Mouse (Mus musculus) bone marrow macrophage, adult 2 months (primary cell): ENCODE measurements around the gene Cebpa. TPM values are rescaled to one million over a fixed set of nuclear protein-coding genes. Genes with fewer than 3 reads are reported as not detected.

Source experiments
- H3K27ac ChIP-seq: 2 replicates; pipeline ENCODE4 v1.5.1; 2012; ENCODE audit warnings: low read depth, low read length; ENCODE audit not compliant: insufficient read depth
- H3K4me1 ChIP-seq: 2 replicates; pipeline ENCODE4 v1.6.1; 2012; ENCODE audit warnings: low read length; ENCODE audit not compliant: control insufficient read depth, insufficient read depth
- H3K4me3 ChIP-seq: 2 replicates; pipeline ENCODE4 v1.5.1; 2012; ENCODE audit warnings: mild to moderate bottlenecking, low read length, moderate library complexity; ENCODE audit not compliant: insufficient read depth
- CTCF ChIP-seq: IDR thresholded peaks from 2 replicates; pipeline ENCODE4 v1.5.1; 2012; ENCODE audit warnings: low read depth, mild to moderate bottlenecking, low read length, moderate library complexity
- POLR2A ChIP-seq: IDR thresholded peaks from 2 replicates; pipeline ENCODE4 v1.6.1; 2012; ENCODE audit warnings: mild to moderate bottlenecking, low read depth, low read length, borderline replicate concordance
- polyA plus RNA-seq: library from polyadenylated mRNA; stranded (reverse); fragments of >200 nt; gene quantifications from 2 replicates; pipeline ENCODE4 v1.2.4, GENCODE M21; 2012; ENCODE audit not compliant: missing spikeins, insufficient read depth, insufficient read length

Cebpa gene
- polyA plus RNA-seq, 1 experiment, result 78.9 TPM

DNA sequence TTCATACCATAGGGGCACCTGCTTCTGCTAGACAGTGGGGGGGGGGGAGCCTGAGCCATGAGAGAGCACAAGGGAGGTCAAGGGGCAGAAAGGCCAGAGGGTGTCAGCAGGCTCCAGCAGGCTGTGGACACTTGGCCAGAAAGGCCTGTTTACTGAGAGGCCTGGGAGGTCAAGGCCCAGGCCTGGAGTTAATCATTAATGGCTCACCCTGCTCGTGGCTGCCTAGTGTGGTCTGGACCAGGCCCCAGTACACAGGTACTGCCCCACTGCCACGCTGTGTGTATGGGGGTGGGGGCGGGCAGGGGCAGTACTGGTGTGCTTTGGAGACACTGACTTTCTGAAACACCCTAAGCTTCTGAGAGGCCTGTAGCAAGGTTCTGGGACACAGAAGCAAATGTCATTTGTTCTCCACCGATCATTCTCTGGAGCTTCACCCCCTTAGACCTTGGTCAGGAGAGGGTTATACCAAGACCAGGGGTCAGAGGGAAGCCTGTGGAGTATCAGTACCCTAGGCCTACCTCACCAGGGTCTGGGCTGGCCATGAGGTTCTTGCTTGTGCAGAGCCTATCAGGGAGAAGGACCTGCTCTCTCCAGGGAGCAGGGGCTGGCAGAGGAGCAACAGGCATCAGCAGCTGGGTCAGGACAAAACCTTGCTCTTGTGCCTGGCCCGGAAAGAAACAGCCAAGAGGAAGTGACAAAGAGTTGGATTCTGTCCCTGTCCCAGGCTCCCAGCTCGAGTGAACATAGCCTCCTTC, 24.9 kb downstream of the Cebpa start:
- Histone ChIP-seq H3K27ac (no peak overlapping the region), H3K4me3 (no peak overlapping the region), H3K4me1 (peaks cover 17% of the 10 kb centered on the region)
- no peak for TF ChIP-seq CTCF
- no peak for TF ChIP-seq POLR2A

DNA sequence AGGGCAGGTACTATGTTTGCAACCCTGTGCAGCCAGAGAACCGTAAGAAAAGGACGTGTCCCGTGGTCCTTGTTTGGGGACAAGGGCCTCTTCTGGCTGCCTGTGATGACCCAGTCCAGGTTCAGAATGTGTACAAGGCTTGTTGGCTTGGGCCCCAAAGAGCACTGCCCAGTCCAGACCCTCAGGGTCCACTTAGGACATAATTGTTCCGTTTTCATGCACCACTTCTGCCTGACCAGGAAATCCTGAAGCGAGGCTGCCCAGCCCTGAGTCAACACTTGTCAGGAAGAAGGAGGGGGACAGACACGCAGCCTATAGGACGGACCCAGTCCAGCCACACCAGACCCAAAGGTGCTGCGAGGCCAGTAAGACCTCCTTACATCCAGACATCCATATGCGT, 26.0 kb downstream of the Cebpa start:
- H3K4me1 ChIP-seq, result peaks cover 13% of the 10 kb centered on the region
- no peak overlapping the region for H3K4me3 ChIP-seq
- TF ChIP-seq CTCF (no peak), POLR2A (no peak)
- no peak overlapping the region for H3K27ac ChIP-seq

DNA sequence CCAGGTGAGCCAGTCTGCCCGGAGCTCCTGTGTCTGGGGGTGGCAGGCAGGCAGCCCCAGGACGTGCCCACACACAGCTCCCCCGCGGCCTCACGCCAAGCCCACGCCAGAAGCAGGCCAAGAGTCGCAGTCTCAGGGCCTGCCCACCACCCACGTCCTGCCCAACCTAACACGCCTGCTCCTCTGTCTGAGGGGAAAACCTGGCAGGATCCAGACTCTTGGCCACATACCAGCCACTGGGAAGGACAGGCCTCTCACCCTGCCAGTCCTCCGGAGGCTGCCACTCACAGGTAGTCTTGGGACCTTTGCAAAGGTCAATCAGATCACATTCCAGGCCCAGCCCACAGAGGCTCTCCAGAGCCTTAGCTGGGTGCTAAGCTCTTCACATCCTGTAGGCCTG, 27.2 kb downstream of the Cebpa start:
- H3K27ac ChIP-seq, result no peak overlapping the region
- peaks cover 19% of the 10 kb centered on the region for H3K4me1 ChIP-seq
- TF ChIP-seq POLR2A, result no peak
- TF ChIP-seq CTCF, result no peak
- H3K4me3 ChIP-seq, result no peak overlapping the region

DNA sequence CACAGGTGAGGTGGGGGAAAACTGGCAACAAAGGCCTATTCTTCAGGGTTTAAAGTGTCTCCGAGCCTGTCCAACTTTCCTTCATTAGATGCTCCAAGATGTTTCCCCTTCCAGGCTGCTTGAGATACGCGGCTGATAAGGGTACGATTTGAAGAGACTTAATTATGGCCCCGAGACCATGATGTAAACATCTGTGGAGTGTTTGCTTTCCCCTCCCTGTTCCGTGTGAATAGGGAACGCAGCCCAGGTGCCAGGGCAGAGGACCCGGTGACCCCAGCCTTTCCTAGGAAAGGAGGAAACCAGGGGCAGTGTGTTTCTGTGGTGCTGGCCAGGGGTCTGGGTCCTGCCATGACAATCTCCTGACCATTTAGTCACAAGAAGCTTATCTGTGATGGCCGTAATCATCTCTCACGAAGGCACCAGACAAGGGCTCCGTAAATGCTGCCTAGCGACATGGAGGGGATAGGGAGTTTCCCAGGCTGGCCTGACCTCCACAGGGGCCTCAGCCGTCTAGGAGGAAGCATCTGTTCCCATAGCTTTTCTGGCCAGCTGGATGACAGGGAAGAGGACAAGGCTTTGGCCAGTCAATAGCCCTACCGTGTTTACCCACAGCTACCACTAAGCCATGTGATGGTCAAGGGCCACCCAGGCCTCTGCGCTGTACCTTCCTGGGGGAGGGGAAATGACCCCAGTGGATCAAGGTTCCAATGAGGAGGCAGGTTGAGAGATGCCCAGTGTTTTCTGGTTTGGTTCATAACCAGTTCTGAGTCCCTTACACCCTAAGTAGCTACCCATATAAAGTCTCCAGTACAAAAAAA, 30.7 kb downstream of the Cebpa start:
- Histone ChIP-seq H3K4me1 (peaks cover 19% of the 10 kb centered on the region), H3K27ac (no peak overlapping the region), H3K4me3 (no peak overlapping the region)
- TF ChIP-seq CTCF (no peak), POLR2A (no peak)

DNA sequence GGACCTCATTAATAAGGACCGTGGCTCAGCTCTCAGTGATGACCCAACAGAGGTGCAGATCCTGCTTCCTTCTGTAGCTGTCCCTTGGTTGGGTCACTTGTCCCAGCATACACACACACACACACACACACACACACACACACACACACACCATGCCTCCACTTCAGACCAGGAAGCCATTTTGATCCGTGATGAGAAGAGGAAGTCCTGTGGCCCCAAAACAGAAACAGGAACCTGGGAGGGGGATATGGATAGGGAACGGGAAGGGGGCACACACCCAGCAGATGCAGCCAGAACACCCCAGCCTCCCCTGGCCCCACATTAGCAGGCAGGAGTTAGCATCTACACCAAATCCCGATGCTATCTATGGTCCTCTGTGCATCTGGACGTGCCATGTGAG, 31.8 kb downstream of the Cebpa start:
- H3K27ac ChIP-seq, result 0 out of 2 replicates have a peak overlapping the region, but pooled peaks have one; percentile 3
- TF ChIP-seq POLR2A (no peak), CTCF (no peak)
- no peak overlapping the region for H3K4me3 ChIP-seq
- H3K4me1 ChIP-seq, result peaks cover 22% of the 10 kb centered on the region

DNA sequence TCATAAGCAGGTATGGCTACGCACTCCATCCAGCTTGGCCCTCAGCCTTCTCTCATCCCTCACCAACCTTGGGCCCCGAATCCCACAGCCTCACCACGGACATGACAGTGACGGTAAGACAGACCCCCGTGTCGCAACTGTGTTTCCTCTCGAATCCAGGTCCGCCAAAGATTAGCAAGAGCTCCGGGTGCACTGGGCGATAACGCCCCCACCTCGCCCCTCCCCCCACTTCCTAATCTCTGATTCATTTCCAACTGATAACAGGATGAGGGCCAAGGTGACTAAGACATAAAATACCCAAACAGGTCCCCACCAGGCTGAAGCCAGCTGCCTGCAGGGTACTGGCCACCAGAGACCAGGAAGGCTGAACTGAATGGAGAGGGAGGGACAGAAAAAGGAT, 35.4 kb downstream of the Cebpa start:
- TF ChIP-seq POLR2A (no peak), CTCF (no peak)
- Histone ChIP-seq H3K4me1 (peaks cover 37% of the 10 kb centered on the region), H3K27ac (no peak overlapping the region), H3K4me3 (no peak overlapping the region)

DNA sequence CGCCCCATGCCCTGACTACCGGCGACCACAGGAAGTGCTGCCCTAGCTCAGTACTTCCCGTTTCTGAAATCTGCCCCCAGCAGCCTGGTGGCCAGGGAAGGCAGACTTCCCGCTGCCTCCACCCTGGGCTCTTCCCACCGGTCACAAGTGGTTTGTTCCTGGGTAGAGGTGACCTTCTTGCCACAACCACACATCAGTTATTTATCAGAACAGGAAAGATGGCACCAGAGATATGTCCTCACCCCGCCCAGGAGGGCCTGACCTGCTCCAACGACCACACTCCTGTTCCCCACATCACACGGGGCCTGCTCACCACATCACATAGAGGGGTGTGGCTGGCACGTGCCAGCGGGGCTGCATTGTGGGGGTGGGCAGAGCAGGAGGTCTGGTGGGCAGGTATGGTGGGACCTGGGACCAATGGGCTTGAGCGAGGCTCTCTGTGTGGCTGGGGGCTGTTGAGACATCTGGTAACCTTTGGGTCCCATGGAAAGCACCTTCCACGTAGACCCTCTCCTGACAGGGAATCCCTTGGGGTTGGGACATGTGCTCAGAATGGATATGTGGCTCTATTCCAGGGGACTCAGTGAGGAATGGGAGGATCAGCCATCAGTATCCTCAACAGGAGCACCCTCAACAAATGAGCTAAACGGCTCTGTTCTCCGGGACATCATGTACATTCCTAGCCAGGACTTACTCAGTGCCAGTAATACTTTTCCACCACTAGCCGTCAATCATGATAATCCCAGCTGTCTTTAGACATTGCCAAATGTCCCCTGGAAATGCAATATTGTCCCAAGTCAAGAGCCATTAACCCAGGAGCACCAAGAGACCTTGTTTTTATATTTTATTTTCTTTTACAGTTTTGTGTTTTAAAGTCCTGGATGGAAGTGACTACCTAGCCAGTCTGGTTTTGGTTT, 37.7 kb downstream of the Cebpa start:
- H3K4me3 ChIP-seq, result no peak overlapping the region
- H3K4me1 ChIP-seq, result peaks cover 20% of the 10 kb centered on the region
- peak overlapping the region; percentile 44 for H3K27ac ChIP-seq
- no peak for TF ChIP-seq POLR2A
- TF ChIP-seq CTCF, result no peak

DNA sequence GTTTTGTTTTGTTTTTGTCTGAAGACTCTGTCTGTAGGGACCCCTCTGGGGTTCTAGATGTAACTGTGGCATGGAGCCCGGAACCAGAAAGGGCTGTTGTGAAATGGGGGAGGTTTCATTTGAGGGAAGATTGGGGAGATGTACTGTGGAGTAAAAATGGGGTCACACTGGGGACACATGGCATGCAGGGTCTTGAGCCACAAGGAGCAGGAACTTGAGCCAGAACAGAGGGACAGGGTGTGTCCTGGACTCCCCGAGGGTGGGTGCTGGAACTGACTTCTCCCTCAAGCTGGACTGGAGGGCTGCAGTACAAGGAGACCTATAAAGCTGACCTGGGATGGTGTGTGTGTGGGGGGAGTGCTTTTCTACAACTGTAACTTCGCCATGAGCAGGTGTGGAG, 38.4 kb downstream of the Cebpa start:
- Histone ChIP-seq H3K27ac (no peak overlapping the region), H3K4me3 (no peak overlapping the region), H3K4me1 (peaks cover 20% of the 10 kb centered on the region)
- TF ChIP-seq CTCF, result no peak
- TF ChIP-seq POLR2A, result no peak

DNA sequence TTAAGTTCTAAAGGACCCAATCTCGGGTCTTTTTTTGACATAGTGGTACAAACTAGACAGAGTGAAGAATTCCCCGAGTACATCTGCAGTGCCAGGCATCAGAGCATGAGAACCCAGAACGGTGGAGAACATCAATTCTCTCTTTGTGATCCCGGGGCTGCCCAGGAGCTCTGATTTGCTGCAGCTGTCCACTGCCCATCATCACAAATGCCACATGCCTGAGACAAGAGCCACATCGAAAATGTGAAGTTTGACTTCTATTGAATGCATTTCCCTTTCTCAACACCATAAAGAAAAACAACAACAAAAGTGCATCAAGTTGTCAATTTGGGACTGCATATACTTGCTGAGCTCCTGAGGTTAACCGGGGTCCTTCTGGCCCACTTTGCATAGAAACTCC, 43.4 kb downstream of the Cebpa start:
- TF ChIP-seq POLR2A (no peak), CTCF (no peak)
- no peak overlapping the region for H3K27ac ChIP-seq
- no peak overlapping the region for H3K4me3 ChIP-seq
- H3K4me1 ChIP-seq, result peaks cover 21% of the 10 kb centered on the region
